Mouse (Mus musculus) hindbrain, postnatal 0 days (tissue): Measurements from ENCODE around the gene Hsf4. TPM values are rescaled to one million over a fixed set of nuclear protein-coding genes. Genes with fewer than 3 reads are reported as not detected.
A peak's percentile ranks its signal among the peaks of the same experiment; 100 is the strongest.

Source experiments
- ATAC-seq: fragments of 200-750 bp; cut with Nextera tagmentation; 2 replicates; pipeline ENCODE4 v1.8.0; 2017; ENCODE audit warnings: mild to moderate bottlenecking, moderate TSS enrichment, moderate library complexity
- DNase-seq: peaks from one replicate; pipeline ENCODE4 v3.0.0-alpha.2; 2015; ENCODE audit warnings: low spot score
- H3K27ac ChIP-seq: fragments of 300-500 bp; sonication (generic); 2 replicates; pipeline ENCODE4 v1.5.1; 2014; ENCODE audit warnings: mild to moderate bottlenecking
- H3K27me3 ChIP-seq: fragments of 300-500 bp; sonication (generic); 2 replicates; pipeline ENCODE4 v1.6.1; 2014; ENCODE audit warnings: low read length, mixed read lengths; ENCODE audit not compliant: insufficient read depth
- H3K36me3 ChIP-seq: fragments of 300-500 bp; sonication (generic); 2 replicates; pipeline ENCODE4 v1.6.1; 2014; ENCODE audit warnings: low read length, mixed read lengths; ENCODE audit not compliant: insufficient read depth
- H3K4me1 ChIP-seq: fragments of 300-500 bp; sonication (generic); 2 replicates; pipeline ENCODE4 v1.6.1; 2014; ENCODE audit warnings: antibody characterized with exemption, low read length, mixed read lengths; ENCODE audit not compliant: insufficient read depth
- H3K4me2 ChIP-seq: fragments of 300-500 bp; sonication (generic); 2 replicates; pipeline ENCODE4 v1.6.1; 2014; ENCODE audit warnings: low read depth, mild to moderate bottlenecking, low read length, moderate library complexity, mixed read lengths
- H3K4me3 ChIP-seq: fragments of 300-500 bp; sonication (generic); 2 replicates; pipeline ENCODE4 v1.5.1; 2014; ENCODE audit warnings: low read length
- H3K9ac ChIP-seq: fragments of 300-500 bp; sonication (generic); replicated peaks from 2 replicates; pipeline ENCODE4 v1.6.1; 2014; ENCODE audit warnings: mild to moderate bottlenecking, low read length, moderate library complexity, mixed read lengths
- H3K9me3 ChIP-seq: fragments of 300-500 bp; sonication (generic); 2 replicates; pipeline ENCODE4 v1.6.1; 2016; ENCODE audit warnings: low read length, mixed read lengths
- CTCF ChIP-seq: IDR thresholded peaks from 2 replicates; pipeline ENCODE4 v1.5.1; 2016; ENCODE audit warnings: antibody characterized with exemption, control low read depth, low read depth
- WGBS: fragments of 180-500 bp; shearing (Covaris S2); extraction: QIAGEN DNeasy Blood & Tissue Kit; methylation state at CpG from one replicate; pipeline ENCODE4 v1.1.7; 2014; 5-methylcytosine and 5-hydroxymethylcytosine counted together
- polyA plus RNA-seq: library from polyadenylated mRNA; unstranded; fragments of >200 nt; fragmentation: Nextera tagmentation; extraction: Ambion mirVana; gene quantifications from 2 replicates; pipeline ENCODE4 v1.2.1, GENCODE M21; 2015
- total RNA-seq: library from RNA; depleted of rRNA; stranded (reverse); fragments of >200 nt; gene quantifications from 2 replicates; pipeline ENCODE4 v1.2.3, GENCODE M21; 2014

Hsf4 gene
- total and polyA plus RNA-seq, 2 experiments from 2014 or later, result 0.63 to 1.4 TPM

DNA sequence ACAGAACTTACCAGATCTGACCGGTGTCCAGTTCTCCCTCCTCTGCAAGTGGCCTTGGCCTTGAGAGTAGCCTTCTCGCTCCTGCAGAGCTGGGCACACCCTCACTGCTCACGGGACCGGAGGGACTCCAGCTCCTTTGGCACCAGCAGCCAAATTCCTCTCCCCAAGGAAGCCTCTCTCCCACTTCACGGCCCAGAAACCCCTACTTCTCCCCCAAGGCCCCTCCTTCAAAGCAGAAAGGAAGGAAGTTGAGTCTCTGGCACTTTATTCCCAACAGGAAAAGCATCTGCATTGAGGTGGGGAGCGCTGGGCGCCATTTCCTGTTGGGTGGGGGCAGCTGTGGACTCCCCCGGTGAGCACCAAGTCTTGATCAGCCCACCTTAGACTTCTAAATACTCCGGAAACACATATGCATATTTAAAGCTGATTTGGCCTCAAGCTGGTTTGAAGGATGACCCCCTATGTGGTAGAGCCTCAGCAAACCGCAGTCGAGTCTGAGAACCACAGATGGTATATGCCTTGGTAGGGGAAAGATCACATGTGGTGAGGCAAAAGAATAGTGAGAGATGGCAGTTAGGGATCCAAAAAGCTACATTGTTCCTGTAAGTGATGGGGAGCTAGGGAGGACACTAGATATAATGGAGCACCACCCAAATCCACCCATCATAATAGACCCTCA is 26.4 kb downstream of the Hsf4 start, which contains the start of gene Exoc3l:
TSS of gene Exoc3l (minus strand) at position 207 of the 679 bp plus-strand sequence.
- DNase-seq, result no peak
- Histone ChIP-seq H3K36me3 (peaks cover 11% of the 10 kb centered on the region), H3K27me3 (no peaks in the 10 kb centered on the region), H3K4me2 (peak within 1 kb of the TSS; percentile 75), H3K9ac (no peak within 1 kb of the TSS), H3K4me3 (peak within 1 kb of the TSS; percentile 96), H3K4me1 (peaks cover 15% of the 10 kb centered on the region), H3K9me3 (no peaks in the 10 kb centered on the region), H3K27ac (peak within 1 kb of the TSS; percentile 77; the same call in 1 of the 2 replicates)
- no peak for TF ChIP-seq CTCF
- ATAC-seq, result no peak
- WGBS, result 60% methylated on average over 11 of the region's 11 CpGs

DNA sequence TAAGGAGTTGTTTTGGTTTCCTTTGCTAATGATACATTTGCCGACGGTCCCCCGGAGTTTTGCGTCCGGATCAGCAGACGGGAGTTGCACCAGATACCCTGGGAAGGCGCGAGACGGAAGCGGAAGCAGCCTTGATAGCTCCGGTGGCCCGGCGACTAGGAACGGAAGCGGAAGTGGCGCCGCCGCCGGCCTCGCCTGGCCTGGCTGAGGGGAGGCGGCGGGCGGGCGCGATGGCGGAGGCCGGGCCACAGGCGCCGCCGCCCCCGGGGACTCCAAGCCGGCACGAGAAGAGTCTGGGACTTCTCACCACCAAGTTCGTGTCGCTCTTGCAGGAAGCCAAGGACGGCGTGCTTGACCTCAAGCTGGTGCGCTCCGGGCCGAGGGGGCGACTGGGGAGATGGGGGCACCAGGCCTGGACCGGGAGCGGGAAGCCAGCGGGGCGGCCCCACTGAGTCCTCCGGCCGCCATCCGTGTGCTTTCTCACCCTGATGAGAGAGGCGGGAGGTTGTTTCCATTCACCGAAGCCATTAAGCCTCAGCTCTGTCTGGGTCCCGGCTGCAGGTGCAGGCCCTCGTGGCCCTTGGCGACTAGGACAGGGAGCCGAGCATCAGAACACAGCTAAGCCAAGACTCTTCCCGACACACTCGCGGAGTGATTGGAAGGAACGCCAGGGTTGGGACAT is 28.1 kb downstream of the Hsf4 start, which contains the start of gene E2f4:
TSS of gene E2f4 (plus strand) at position 153 of the 682 bp plus-strand sequence.
- WGBS, result under 1% methylated on average over 58 of the region's 58 CpGs

DNA sequence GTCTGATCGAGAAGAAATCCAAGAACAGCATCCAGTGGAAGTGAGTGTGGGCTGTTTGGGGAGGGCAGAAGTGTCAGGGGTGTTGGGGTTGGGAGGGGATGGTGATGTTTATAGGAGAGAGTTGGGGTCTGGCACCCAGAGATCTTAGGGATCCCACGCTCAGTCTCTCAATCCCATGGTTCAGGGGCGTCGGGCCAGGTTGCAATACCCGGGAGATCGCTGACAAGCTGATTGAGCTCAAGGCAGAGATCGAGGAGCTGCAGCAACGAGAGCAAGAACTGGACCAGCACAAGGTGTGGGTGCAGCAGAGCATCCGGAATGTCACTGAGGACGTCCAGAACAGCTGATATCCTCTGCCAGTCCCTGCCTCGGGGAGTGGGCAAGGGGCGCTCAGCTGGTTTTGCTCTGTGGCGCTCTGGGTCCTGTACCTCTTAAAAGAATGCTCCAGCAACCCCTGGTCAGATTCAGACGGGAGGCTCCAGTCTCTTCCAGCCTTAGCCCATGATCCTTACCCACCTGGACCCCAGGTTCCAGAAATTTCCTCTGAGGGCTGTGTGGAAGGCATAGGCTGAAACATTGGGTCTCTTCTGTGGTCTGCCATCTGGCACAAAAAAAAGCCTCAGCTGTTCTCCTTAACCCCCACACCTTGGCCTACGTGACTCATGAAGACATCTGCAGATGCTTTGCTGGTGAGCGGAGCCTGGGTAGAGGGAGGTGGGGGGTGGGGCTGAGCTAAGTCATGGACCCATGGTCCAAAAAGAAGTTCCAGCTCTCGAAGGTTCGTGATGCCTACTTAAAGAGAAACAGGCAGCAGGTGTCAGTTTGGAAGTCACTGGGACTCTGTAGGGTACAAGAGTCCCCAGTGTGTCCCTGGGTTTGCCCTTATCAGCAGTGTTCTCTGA is 29.0 kb downstream of the Hsf4 start:
- Histone ChIP-seq H3K27ac (peak overlapping the region; percentile 77; the same call in 1 of the 2 replicates), H3K27me3 (no peaks in the 10 kb centered on the region), H3K9ac (peak overlapping the region; percentile 94), H3K36me3 (peaks cover 33% of the 10 kb centered on the region), H3K4me2 (peak overlapping the region; percentile 75), H3K4me1 (peaks cover 15% of the 10 kb centered on the region), H3K9me3 (no peaks in the 10 kb centered on the region), H3K4me3 (peak overlapping the region; percentile 96)
- WGBS, result 60% methylated on average over 18 of the region's 18 CpGs
- ATAC-seq, result no peak
- no peak for TF ChIP-seq CTCF
- no peak for DNase-seq

More for the DNA sequence above, 28.1 kb downstream of the Hsf4 start, which contains the start of gene E2f4:
- H3K9me3 ChIP-seq, result no peaks in the 10 kb centered on the region
- peak within 1 kb of the TSS; percentile 94 for H3K9ac ChIP-seq
- H3K4me3 ChIP-seq, result peak within 1 kb of the TSS; percentile 96
- DNase-seq (peak; percentile 96), ATAC-seq (peak; percentile 93)
- peak within 1 kb of the TSS; percentile 77 for H3K27ac ChIP-seq
- peak within 1 kb of the TSS; percentile 75 for H3K4me2 ChIP-seq
- peaks cover 25% of the 10 kb centered on the region for H3K36me3 ChIP-seq
- peaks cover 15% of the 10 kb centered on the region for H3K4me1 ChIP-seq
- TF ChIP-seq CTCF, result no peak
- H3K27me3 ChIP-seq, result no peaks in the 10 kb centered on the region

DNA sequence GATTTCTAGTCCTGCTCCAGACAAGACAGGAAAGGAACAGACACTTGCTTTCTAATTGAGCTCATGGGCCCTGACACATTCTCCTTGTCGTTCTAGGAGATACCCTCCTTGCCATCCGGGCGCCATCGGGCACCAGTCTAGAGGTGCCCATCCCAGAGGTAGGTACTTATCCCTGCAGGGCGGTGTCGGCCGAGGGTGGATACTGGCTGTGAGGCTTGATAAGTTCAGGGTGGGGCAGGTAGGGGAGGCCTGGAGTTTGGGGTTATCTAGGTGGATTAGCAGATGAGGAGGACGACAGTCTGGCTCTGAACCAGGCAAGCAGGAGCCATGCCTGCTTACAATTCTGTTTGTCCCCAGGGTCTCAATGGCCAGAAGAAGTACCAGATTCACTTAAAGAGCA is 30.4 kb downstream of the Hsf4 start:
- ATAC-seq, result no peak
- TF ChIP-seq CTCF, result no peak
- H3K9ac ChIP-seq, result no peak overlapping the region
- no peak overlapping the region for H3K27ac ChIP-seq
- 95% methylated on average over 8 of the region's 8 CpGs for WGBS
- no peaks in the 10 kb centered on the region for H3K27me3 ChIP-seq
- peaks cover 38% of the 10 kb centered on the region for H3K36me3 ChIP-seq
- DNase-seq, result no peak
- H3K4me3 ChIP-seq, result no peak overlapping the region
- no peaks in the 10 kb centered on the region for H3K9me3 ChIP-seq
- no peak overlapping the region for H3K4me2 ChIP-seq
- H3K4me1 ChIP-seq, result peaks cover 19% of the 10 kb centered on the region

DNA sequence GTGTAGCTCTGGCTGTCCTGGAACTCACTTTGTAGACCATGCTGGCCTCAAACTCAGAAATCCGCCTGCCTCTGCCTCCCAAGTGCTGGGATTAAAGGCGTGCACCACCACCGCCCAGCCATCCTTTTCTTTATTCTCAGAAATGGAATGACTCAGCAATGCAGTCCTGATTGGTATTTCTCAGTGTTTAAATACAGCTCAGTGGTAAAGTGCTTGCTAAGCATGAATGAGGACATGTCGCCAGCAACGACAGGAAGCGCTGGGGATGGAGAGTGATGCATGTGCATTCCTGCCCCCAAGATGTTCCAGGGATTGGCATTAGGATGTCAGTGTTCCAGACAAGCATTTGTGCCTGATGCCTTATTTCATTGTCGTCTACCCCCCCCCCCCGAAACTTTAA is 33.8 kb downstream of the Hsf4 start:
- H3K27ac ChIP-seq, result no peak overlapping the region
- 79% methylated on average over 8 of the region's 8 CpGs for WGBS
- no peak for DNase-seq
- no peak overlapping the region for H3K4me2 ChIP-seq
- no peaks in the 10 kb centered on the region for H3K27me3 ChIP-seq
- no peak for ATAC-seq
- no peaks in the 10 kb centered on the region for H3K9me3 ChIP-seq
- H3K4me1 ChIP-seq, result peaks cover 19% of the 10 kb centered on the region
- H3K4me3 ChIP-seq, result no peak overlapping the region
- H3K9ac ChIP-seq, result no peak overlapping the region
- H3K36me3 ChIP-seq, result peaks cover 49% of the 10 kb centered on the region
- no peak for TF ChIP-seq CTCF

DNA sequence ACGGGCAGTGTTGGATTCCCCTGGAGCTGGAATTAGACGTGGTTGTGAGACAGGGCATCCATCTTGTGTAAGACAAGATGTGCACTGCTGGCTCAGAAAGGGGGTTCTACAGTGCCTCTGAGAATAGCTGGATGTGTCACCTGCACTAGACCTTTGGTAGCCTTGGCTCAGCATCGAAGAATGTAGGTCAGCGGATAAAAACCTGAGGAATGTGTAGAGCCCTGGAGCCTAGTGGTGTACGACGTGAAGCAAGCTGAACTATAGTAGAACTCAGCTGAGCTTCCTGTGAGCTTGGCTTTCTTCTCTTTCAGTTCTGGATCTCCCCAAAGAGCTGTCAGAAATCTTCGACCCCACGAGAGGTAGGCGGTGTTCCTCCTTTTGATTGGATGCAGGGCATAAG is 34.3 kb downstream of the Hsf4 start:
- H3K4me1 ChIP-seq, result peaks cover 14% of the 10 kb centered on the region
- DNase-seq (no peak), ATAC-seq (no peak)
- H3K9ac ChIP-seq, result no peak overlapping the region
- no peaks in the 10 kb centered on the region for H3K27me3 ChIP-seq
- WGBS, result 80% methylated on average over 9 of the region's 9 CpGs
- no peak for TF ChIP-seq CTCF
- no peaks in the 10 kb centered on the region for H3K9me3 ChIP-seq
- H3K4me2 ChIP-seq, result no peak overlapping the region
- H3K4me3 ChIP-seq, result no peak overlapping the region
- 0 out of 2 replicates have a peak overlapping the region, but pooled peaks have one; percentile 7 for H3K27ac ChIP-seq
- H3K36me3 ChIP-seq, result peaks cover 53% of the 10 kb centered on the region
